Mouse (Mus musculus) gastrocnemius, adult 18-20 months (tissue): ENCODE results near the gene Nes. TPM values are rescaled to one million over a fixed set of nuclear protein-coding genes. Genes with fewer than 3 reads are reported as not detected.

Experiments
- DNase-seq: peaks from one replicate; pipeline ENCODE4 v3.0.0; 2021; ENCODE audit warnings: low spot score
- long read RNA-seq, 2 experiments: library from polyadenylated mRNA; stranded (forward); transcript quantifications; one replicate each; pipeline ENCODE4 v2.0.0; 2021
- total RNA-seq, 2 experiments: library from RNA; stranded (reverse); gene quantifications; 2 replicates each; pipeline ENCODE4 v1.2.3; 2021

The Nes gene
- 10 to 100 TPM; 10.8 to 24.9 TPM for total RNA-seq
- long read RNA-seq, experiment 1, full-length matches to known transcripts: 2 of 13 reads
- long read RNA-seq, experiment 1, partial matches to known transcripts: 10 of 13 reads
- long read RNA-seq, experiment 1, other reads (novel, unspliced or antisense): 1 of 13 reads
- long read RNA-seq, experiment 2, full-length matches to known transcripts: 2 of 11 reads
- long read RNA-seq, experiment 2, partial matches to known transcripts: 0 of 11 reads
- long read RNA-seq, experiment 2, other reads (novel, unspliced or antisense): 9 of 11 reads

- peak; percentile 40 for DNase-seq
Measured at GRCm38 (mm10) chr3:87970939-87971488, at the start of gene Nes. Nes (plus strand) TSS chr3:87971078.

GRCm38 (mm10) chr3:87924996-87925395 lies 45.9 kb upstream of the Nes start:
- DNase-seq: no peak

DNA sequence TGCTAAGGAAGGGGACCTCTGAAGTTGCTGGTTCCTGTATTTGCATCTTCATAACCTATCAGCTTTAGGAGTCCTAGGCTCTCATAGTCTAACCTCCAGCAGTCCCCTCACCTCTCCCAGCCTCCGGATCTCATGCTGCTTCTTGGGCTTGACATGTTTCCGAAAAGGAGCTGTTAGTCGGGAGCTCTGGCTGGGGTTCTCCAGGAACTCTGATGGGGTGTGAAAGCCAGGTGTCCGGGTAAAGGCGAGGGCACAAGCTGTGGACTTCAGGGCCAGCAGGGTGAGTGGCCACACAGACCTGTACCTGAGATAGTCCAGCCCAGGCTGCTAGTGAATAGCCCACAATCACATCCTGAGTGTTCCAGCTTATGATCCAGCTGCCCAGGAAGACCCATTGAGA lies 43.4 kb upstream of the Nes start:
- no peak for DNase-seq

DNA sequence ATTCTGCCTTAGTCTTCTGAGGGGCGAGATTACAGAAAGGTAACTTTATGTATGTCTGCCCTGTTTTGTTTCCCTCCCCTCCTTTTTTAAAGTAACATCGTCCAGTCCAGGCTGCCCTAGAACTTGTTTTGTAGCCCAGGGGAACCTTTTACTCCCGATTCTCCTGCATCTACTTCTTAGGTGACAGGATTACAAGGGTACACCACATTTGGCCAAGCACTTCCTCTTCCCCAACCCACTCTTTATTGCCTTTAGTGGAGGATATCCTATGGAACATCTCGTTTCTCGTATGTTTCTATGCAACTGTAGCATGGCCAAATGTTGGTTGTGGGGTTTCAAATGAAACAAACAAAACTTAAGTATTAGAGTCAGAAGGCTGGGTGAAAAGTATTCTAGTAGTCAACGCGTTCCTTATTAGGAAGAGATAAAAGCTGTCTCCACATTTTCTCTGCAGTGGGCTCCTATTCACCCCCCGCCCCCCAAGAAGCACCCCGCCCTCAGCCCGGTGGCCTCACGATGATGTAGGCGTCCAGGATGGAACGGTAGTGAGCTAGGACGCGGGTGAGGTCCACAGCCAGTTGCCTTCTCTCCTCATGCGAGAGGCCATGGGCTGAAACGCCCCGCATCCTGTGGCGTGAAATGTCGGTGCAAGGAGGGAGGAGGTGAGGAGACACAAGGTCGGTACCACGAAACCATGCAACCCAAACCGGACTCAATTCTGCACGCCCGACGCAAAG lies 41.4 kb upstream of the Nes start:
- DNase-seq: no peak

- peak; percentile 97 for DNase-seq
Measured at GRCm38 (mm10) chr3:87930078-87930795, 40.6 kb upstream of the Nes start, which contains the start of the genes Isg20l2 and Rrnad1. Isg20l2 (plus strand) TSS chr3:87930314. Rrnad1 (minus strand) TSS chr3:87930717.

GRCm38 (mm10) chr3:87934026-87934425 lies 36.9 kb upstream of the Nes start:
- DNase-seq: no peak

DNA sequence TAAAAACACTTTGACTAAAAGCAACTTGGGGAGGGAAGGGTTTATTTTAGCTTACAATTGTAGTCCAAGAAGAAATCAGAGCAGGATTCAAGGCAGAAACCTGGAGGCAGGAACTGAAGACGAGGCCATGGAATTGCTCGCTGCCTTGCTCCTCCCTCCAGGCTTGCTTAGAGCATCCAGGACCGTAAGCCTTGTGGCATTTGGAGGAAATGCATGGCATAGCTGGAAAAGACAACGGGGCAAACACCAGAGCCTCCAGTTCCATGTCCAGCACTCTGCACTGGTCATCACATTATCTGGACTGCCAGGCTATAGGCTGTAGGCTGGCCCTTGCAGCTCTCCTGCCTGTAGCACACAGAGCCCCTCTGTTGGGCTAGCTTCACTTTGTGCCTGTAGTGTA lies 36.4 kb upstream of the Nes start:
- DNase-seq: no peak

DNA sequence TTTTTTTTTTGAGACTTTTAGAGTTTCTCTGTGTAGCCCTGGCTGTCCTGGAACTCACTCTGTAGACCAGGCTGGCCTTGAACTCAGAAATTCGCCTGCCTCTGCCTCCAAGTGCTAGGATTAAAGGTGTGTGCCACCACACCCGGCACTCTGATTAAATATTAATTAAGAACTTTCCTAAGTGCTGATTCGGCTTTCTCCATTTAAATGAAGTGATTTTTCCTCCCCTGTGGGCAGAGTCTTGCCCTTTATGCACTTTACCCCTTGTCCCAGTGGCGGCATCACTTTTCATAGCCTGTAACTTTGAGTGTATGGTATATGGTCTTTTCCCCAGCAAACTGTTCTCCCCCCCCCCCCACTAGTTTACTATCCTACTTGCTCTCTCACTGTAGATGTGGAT lies 35.7 kb upstream of the Nes start:
- DNase-seq: no peak

- peak; percentile 80 for DNase-seq
Measured at GRCm38 (mm10) chr3:87935776-87936175, 35.1 kb upstream of the Nes start.

GRCm38 (mm10) chr3:87940611-87941010 lies 30.3 kb upstream of the Nes start:
- DNase-seq: no peak

DNA sequence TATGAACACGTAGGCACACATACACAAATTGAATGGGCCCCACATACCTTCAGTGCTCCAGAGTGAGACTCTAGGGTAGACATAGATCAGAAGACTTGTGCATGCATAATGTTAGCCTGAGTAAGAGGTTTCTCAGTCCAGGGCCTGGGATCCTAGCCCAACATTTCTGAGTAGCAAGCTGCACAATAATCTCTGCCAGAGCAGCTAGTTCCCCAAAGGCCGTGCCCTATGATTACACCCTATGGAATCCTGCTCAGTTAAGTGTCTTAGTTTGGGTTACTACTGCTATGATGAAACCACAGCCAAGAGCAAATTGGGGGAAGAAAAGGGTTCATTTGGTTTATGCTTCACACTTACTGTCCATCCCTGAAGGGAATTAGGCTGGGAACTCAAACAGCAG lies 28.4 kb upstream of the Nes start:
- no peak for DNase-seq

GRCm38 (mm10) chr3:87943586-87943985 lies 27.3 kb upstream of the Nes start:
- DNase-seq: no peak

DNA sequence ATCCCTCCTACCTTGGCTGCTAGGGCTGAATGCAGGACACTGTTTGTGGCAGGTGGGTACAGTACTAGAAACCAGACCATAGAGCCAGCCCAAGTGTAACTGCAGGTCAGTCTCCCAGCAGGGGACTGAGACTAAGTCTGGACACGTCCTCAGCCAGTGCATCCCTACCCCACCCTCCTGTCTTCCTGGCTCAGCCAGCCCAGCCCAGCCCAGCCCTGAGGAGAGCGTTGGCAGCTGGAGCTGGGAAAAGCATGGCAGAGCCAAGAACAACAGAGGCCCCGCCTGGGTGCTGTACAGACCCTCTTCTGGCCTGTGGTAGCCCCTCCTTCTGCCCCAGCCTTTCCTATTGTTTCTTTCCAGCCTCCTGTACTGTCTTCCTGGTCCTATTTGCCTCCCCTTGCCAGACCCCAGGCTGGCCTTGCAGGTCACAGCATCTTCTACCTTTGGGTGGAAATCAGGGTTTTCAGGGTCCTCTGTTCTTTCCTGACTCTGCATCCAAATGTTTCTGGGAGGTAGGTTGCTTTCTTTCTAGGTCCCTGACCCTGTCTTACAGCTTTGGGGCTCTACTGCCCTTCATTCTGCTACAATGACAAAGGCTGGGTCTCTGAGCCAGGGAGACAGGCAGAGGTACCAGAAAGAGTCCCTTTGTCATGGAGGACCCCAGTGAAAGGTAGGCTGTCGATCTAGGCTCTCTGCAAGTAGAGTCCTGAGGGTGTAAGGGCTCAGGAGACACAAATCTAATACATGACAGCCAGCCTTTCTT lies 25.9 kb upstream of the Nes start:
- peak; percentile 32 for DNase-seq

DNA sequence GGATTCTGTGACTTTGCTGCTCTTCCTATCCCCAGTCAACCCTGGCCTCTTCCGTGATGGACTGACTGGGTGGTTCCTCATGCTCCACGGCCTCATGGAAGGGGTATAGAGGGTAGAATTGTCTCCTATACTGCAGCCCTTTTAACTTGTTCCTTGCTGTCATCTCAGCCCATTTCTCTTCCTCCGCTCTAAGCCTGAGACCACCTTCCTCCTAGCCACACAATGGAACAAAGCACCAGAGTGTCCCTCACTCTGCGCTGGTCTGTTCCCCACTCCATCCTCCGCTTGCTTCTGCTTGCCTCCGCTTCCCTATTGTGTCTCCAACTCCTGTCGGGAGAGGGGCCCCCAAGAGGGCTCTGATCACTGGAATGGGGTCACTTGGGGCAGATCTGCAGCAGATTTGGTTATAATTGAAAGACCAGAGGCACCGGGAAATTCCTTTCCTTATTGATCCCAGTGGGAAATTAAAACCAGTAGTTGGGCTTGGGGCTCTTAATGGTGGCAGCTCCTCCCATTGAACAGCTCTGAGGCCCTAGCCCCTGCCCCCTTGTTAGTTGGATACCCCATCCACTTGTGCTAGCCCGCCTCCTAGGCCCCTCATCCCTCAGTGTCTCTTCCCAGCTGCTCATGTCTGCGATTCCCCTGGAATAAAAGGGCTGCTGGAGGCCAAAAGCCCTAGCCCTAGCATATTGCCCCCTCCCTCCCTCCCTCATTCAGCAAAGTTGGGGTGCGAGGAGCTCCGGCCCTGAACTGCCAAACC lies 24.9 kb upstream of the Nes start:
- no peak for DNase-seq

DNA sequence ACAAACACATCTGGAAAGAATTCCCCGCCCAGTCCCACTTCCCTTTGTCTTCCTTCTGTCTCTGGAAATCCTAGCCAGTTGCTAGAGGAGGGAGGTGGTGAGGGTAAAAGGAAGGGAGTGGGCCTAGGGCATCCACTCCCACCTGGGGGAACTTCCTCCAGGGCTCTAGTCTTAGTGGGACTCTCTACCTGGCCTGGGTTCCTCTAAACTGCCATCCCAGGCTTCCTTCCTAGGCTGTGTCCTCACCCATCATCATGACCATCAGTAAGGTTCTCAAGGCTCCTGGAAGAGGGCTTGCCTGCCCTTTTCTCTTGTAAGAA lies 24.4 kb upstream of the Nes start:
- no peak for DNase-seq

DNA sequence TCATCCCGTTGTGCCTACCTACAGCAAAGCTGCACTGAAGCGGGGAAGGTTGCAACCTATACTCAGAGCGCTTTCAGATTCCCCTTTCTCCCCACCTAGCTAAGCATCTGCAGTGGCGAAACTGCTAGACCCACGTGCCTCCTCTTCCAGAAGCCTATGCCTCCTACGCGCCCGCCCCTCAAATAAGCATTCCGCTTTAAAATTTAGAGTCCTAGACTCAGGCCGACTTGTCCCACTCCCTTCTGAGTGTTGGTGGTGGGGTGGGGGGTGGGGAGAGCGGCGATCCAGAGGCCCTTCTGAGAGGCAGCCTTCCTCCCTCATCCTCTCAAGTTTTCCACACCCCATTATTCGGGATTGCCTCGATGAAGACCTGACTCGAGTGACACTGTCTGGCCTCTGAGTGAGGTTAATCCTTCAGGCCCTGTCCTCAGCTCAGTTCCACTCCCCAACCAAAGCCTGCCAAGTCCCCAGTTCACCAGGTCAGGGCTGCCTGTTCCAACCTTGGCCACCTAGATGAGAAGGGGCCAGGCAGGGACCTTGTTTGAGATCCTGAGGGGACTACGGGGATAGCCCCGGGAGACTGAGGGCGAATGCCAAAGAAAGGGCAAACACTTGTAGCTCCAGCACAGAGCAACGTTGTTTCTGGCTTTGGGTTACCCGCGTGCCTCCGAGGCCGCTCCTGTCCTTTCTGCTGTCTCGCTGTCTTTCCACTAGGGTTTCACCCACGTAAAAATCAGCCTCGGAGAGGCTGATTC lies 23.6 kb upstream of the Nes start:
- DNase-seq: no peak

- DNase-seq: no peak
Measured at GRCm38 (mm10) chr3:87947811-87948199, 23.1 kb upstream of the Nes start.

GRCm38 (mm10) chr3:87948378-87949265 lies 22.3 kb upstream of the Nes start, which contains the start of gene Crabp2:
Crabp2 (plus strand) TSS chr3:87948666.
- no peak for DNase-seq
